Mouse (Mus musculus) activated CD4-positive, CD25-positive, alpha-beta regulatory T cell, adult 4 months (primary cell): ENCODE data around the gene Dnaic2. TPM values are rescaled to one million over a fixed set of nuclear protein-coding genes. Genes with fewer than 3 reads are reported as not detected.

ENCODE experiments used
- ATAC-seq: one replicate; pipeline ENCODE4 v1.8.0; 2017
- polyA plus RNA-seq, 2 experiments: library from polyadenylated mRNA; unstranded; fragments of 100-300 nt; shearing (Covaris generic); gene quantifications; one replicate each; pipeline ENCODE4 v1.2.1; 2017

The Dnaic2 gene
- polyA plus RNA-seq, 2 experiments from 2014 or later, result not detected

DNA sequence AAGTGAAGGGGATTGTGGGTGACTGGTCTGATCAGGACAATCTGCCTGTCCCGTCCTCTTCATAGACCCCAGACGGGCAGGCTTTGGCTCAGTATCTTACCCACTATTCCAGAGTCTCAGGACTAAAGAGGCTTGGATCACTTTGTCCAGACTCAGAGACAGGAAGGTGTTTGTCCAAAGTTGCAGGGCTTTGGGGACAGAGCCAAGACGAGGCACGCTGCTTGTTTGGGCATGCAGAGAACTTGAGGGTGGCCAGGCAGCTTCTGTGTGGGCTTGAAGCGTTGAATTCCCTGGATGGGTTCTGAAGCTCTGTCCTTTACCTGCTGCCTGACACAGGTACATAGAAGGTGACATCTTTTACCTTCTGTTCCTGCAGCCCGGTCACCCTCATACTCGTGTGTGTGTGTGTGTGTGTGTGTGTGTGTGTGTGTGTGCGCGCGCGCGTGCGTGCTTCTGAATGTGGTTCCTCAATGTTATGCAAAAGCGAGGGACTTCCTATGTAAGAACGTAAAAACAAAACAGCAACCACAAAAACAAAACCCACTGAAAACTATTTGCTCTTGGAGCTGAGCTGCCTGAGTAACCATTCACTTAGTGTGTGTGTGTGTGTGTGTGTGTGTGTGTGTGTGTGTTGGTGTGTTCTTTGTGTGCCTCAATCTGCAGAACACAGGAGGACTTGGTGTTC, 24.8 kb upstream of the Dnaic2 start:
- peak; percentile 46 for ATAC-seq

DNA sequence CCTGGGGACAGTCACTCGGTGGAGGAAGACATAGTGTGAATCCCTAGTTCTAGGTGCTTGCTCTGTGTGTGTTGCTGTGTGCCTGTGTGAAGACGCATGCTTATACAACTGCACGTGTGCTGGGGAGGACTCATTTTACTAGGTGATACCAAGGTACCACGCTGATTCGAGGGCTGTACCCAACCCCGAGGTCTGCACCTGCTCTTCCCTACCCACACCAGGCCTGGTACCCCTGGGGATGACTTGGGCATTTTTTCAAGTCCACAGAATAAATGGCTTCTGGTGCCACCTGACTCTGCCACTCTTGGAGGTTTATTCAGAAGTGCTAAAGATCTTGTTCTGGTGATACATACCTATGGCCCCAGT, 24.2 kb upstream of the Dnaic2 start:
- no peak for ATAC-seq

DNA sequence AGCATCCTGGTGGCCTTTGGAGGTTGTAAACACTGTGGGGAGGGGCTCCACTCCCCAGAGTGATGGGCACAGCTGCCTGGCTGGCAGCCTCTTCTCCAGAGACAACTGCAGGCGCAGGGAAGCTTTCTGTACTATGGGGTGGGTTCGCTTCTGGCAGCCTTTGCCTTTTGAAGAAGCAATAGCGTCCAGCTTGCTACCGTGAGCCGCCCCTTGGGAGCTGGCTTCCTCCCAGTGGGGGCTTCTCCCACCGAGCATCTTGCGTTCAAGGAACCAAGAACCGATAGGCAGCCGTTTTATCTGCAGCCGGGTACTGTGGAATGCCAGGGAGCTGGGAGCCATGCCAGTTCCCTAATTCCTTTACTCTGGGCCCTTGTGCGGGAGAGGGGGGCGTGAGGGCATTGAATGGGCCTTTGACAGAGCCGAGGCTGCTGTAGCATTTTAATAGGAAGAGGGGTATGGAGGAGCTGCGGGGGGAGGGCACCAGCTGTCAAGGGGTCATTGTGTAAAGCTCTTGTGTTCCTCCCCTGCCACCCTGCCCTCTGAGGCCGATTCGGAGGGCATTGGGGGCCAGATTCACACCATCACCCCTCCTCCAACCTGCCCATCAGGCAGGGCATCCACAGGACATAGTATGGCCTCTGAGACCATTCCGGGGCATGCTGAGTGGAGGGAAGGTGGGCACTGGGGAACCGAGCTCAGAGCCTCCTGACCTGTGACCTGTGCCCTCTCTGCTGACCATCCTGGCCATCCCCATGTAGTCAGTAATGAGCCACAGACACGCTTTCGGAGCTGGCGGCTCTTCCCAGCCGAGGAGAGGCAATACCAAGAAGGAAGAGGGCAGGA, 22.9 kb upstream of the Dnaic2 start:
- no peak for ATAC-seq

GRCm38 (mm10) chr11:114706358-114706757, 20.9 kb upstream of the Dnaic2 start:
- ATAC-seq, result no peak

DNA sequence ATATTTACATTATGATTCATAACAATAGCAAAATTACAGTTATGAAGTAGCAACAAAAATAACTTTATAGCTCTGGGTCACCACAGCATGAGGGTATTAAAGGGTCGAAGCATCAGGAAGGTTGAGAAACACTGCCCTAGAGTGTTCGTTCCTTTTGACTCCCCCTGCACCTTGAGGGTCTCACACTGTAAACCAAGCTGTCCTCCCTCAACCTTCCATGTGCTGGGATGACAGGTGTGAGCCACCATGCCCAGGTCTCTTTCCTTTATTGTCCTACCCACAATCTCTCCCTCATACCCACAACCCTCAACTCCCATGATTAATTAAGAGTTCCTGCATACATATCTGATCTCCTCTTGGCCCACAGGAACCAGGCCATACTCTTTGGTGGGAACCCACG, 15.8 kb upstream of the Dnaic2 start:
- no peak for ATAC-seq

DNA sequence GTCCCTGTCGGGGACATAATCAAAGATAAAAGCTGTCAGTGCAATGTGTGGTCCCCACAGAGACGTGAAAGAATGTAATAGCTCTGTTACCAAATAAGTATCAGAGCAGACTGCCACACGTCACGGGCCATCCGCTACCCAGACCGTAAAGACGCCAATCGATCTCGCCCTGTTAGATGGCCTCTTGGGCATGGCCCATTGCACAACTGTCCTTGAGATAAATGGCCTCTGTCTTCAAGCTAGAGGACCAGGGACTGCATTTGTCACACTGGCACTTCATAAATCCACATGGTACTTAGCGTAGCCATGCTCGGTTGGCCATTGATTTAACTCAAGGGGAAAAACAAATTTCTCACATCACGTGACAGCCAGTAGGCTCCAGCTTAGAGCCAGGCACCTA, 15.3 kb upstream of the Dnaic2 start:
- ATAC-seq, result no peak

GRCm38 (mm10) chr11:114714526-114714925, 12.7 kb upstream of the Dnaic2 start:
- ATAC-seq, result no peak

- ATAC-seq, result no peak
These were observed 11.7 kb upstream of the Dnaic2 start for GRCm38 (mm10) chr11:114715531-114715930.

DNA sequence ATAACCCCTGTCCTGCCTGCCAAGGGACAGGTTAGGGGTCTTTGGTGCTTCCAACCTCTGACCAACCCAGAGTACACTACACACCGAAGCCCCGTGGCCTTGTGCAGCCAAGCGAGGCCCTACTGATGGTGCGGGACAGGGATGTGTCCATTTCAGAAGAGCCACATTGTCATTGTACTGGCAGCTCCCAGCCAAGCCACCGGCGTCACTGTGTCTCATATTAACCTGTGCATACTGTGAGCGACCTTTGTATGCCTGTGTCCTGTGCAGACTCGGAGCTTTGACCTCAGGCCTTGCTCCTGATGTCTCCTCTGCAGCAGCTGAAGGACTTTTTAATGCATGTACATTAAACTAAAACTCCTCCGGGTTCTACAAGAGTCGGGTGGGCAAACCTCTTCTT, 6.7 kb upstream of the Dnaic2 start:
- ATAC-seq, result no peak

GRCm38 (mm10) chr11:114722438-114722837, 4.8 kb upstream of the Dnaic2 start:
- ATAC-seq, result no peak

DNA sequence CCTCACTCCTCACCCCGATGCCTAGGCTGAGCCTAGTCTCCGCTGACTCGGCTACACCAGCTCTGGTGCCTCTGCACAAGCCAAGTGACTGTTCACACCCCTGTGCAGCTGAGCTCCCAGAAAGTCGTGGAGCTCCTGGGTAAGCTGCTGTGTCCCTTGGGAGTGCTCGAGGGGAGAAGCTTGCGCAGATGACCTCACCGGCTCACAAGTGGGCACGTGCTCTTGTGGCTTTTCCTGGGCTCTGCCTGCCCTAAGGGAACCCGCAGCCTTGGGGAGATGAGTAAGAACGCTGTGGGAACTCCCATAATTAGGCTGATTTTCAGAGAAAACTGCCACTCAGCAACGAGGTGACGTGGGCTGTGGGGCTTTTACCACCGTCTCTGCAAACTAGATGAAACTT, 4.2 kb upstream of the Dnaic2 start:
- ATAC-seq, result no peak

DNA sequence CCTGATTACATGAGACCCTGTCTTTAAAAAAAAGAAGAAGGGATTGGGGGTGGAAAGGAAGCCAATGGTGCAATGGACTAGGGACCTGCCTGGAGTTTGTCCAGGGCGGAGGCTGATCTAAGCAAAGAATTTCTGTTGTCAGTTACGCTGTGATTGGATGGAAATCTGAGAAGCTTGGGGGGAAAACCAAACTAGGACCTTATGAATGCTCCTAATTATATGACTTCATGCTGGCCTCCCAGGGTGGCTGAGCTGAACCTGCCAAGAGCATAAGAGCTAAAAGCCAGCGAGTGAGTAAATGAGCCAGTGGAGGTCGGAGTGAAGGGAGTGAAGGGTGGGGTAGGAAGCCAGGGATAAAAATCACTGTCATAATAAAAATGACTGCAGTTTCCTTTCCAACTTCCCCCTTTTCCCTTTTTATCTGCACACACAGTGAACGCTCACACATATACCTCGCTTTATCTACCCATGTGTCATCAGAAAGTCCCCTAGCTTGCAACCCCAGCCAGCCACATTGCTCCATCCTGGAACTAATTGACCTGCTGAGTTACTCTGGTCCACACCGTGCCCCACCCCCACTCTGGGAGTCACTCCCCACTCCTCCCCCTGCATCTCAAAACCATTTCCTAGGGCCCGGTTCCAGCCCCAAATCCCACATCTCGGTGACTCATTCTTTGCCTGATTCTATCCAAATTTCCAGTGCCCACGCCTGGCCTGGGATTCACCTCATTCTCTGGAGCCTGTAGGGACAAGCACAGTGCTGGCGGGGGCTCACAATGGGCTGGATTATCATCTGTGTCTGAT, 2.2 kb upstream of the Dnaic2 start:
- no peak for ATAC-seq

- no peak for ATAC-seq
These were observed 598 bp downstream of the Dnaic2 start for GRCm38 (mm10) chr11:114727826-114728186.

GRCm38 (mm10) chr11:114728333-114728732, 1.1 kb downstream of the Dnaic2 start:
- ATAC-seq, result no peak

DNA sequence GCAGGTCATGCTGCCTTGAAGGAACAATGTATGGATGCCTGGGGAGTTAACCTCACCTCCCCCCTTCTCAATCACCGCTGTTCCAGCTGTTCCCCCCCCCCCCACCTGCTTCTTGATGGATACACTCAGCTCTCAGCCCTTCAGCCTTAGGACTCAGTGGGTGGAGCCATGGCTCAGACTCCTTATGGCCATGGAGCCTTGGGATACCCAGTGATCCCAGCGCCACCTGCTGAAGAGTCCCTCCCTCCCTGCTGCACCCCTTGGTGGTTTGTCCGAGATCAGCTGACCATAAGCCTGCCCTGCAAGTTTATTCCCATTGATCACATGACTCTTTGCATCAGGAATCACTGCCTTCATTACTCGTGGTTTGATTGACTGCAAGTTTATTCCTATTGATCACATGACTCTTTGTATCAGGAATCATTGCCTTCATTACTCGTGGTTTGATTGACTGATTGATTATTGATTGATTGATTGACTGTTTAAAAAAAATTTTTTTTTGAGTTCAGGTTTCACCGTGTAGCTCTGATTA, 2.7 kb downstream of the Dnaic2 start:
- ATAC-seq, result no peak

DNA sequence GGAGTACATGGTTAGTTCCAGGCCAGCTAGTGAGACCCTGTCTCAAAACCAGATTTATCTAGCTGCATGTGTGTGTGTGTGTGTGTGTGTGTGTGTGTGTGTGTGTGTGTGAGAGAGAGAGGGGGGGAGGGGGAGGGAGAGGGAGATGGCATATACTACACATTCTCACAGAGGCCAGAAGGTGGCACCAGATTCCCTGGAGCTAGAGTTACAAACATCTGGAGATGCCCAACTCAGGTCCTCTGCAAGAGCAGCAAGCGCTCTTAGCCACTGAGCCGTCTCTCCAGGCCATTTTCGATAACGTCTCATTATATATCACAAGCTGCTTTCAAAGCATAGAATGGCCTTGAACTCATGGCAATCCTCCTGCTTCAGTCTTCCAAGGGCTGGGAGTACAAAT, 4.5 kb downstream of the Dnaic2 start:
- no peak for ATAC-seq

DNA sequence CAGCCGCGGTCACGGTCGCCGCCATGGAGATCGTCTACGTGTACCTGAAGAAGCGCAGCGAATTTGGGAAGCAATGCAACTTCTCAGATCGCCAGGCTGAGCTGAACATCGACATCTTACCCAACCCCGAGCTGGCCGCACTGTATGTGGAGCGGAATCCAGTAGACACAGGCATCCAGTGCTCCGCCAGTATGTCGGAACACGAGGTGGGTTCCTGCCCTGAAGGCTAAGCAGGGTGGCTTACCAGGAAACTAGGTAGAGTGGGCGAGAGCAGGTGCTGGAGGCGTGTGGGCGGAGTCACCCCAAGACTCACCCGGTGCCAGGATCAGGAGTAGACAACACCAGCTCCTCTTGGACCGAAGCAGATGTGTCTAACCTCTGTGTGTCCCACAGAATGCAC, 5.7 kb downstream of the Dnaic2 start:
- no peak for ATAC-seq

- no peak for ATAC-seq
These were observed 8.9 kb downstream of the Dnaic2 start for GRCm38 (mm10) chr11:114736111-114736510.

GRCm38 (mm10) chr11:114736913-114737624, 9.9 kb downstream of the Dnaic2 start:
- ATAC-seq, result no peak

DNA sequence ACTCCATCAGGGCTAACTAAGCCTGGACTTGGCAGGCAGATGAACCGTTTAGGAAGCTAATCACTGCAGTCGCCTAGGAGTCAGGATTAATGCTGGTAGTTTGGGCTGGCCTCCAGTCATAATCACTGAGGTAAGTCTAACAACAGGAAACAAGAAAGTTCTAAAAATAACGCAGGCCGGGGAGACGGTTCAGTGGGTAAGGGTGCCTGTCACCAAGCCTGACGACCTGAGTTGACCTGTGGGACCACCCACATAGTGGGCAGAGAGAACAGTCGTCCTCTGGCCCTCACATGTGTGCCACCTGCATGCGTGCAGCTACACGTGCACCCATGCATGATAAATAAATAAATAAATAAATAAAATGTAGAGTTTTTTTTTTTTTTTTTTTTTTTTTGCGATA, 13.4 kb downstream of the Dnaic2 start:
- ATAC-seq, result no peak

DNA sequence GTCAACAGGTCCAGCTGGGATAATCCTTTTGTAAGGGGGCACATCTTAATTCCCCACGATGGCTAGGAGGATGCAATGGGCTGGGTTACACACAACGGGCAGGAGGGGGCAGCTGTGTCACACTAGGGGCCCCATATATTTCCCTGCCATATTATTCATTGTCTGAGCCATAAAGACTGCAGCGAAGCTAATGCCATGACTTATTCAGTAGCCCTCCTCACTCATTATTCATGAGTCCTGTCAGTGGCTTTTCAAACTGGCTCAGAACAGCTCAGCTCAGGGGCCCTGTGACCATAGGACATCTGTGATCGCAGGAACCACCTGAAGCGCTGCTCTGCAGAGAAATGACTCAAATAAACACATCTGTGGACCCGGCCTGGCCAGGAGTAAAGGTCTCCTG, 14.2 kb downstream of the Dnaic2 start:
- no peak for ATAC-seq

DNA sequence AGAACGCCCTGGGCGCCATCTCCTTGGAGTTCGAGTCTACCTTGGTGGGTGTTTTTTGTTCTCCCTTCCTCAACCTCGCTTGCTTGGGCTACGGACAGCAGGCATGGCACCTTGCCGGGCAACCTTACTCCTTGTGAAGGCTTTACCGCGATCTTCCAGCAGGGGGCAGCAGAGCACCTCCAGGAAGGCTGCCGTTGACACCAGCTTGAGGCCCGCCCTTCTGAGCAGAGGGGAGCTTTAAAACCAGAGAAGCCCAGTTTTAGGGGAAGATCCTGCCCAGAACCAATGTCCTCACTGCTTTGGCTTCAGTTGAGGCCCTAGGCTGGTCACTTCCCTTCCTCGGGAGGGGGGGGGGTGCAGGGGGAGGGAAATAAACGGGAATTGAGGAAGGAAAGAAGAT, 17.9 kb downstream of the Dnaic2 start:
- peak; percentile 57 for ATAC-seq
